Mouse (Mus musculus) embryonic fibroblast, embryonic 13.5 days (primary cell): ENCODE results near the gene Gm48552.
A peak's percentile ranks its signal among the peaks of the same experiment; 100 is the strongest.

Experiments
- CTCF ChIP-seq: IDR thresholded peaks from 2 replicates; pipeline ENCODE4 v1.5.1; 2011; ENCODE audit warnings: mild to moderate bottlenecking, control low read depth, low read length, moderate library complexity, borderline replicate concordance; ENCODE audit not compliant: insufficient read depth
- POLR2A ChIP-seq: IDR thresholded peaks from 2 replicates; pipeline ENCODE4 v1.6.1; 2011; ENCODE audit warnings: low read depth, mild to moderate bottlenecking, control low read depth, low read length, moderate library complexity

GRCm38 (mm10) chr10:81430831-81431525, 42.2 kb downstream of the Gm48552 start:
- TF ChIP-seq CTCF: no peak
- peak; percentile 54 for TF ChIP-seq POLR2A
